Mouse (Mus musculus) hindbrain, embryonic 16.5 days (tissue): Measurements from ENCODE around the gene Mettl7b. TPM values are rescaled to one million over a fixed set of nuclear protein-coding genes. Genes with fewer than 3 reads are reported as not detected.

Experiments used
- polyA plus RNA-seq: library from polyadenylated mRNA; unstranded; fragments of >200 nt; fragmentation: Nextera tagmentation; extraction: Ambion mirVana; gene quantifications from 2 replicates; pipeline ENCODE4 v1.2.1, GENCODE M21; 2015

Gene Mettl7b
- polyA plus RNA-seq, 1 experiment from 2014 or later: not detected

Other genes starting within 250 kb of the Mettl7b start
- gene Dgka, start 216.1 kb downstream of the Mettl7b start, polyA plus RNA-seq: 7.4 and 8.8 TPM in 2 replicates
- gene Pym1, start 213.1 kb downstream of the Mettl7b start, polyA plus RNA-seq: 40.8 and 46.3 TPM in 2 replicates
- gene Mmp19, start 170.1 kb downstream of the Mettl7b start, polyA plus RNA-seq: 0.45 and 0.74 TPM in 2 replicates
- gene Dnajc14, start 156.9 kb downstream of the Mettl7b start, polyA plus RNA-seq: 49.6 and 53.2 TPM in 2 replicates
- 19.6 and 20.4 TPM in 2 replicates for gene Tmem198b, start 156.6 kb downstream of the Mettl7b start, polyA plus RNA-seq
- 137 and 142 TPM in 2 replicates for gene Sarnp, start 143.7 kb downstream of the Mettl7b start, polyA plus RNA-seq
- 23.6 and 27.6 TPM in 2 replicates for gene Ormdl2, start 139.3 kb downstream of the Mettl7b start, polyA plus RNA-seq
- gene Gdf11, start 69.3 kb downstream of the Mettl7b start, polyA plus RNA-seq: 5.8 and 6.5 TPM in 2 replicates
- 322 and 343 TPM in 2 replicates for gene Cd63, start 60.0 kb downstream of the Mettl7b start, polyA plus RNA-seq
- gene Rdh5, start 38.1 kb downstream of the Mettl7b start, polyA plus RNA-seq: 29.6 and 30.0 TPM in 2 replicates
- 247 and 278 TPM in 2 replicates for gene Bloc1s1, start 37.0 kb downstream of the Mettl7b start, polyA plus RNA-seq
- 12.7 and 12.8 TPM in 2 replicates for gene Itga7, start 27.2 kb downstream of the Mettl7b start, polyA plus RNA-seq
- gene Olfr9, start 28.4 kb upstream of the Mettl7b start, polyA plus RNA-seq: not detected in 2 replicates
- gene Olfr763, start 49.8 kb upstream of the Mettl7b start, polyA plus RNA-seq: not detected in 2 replicates
- not detected in 2 replicates for gene Olfr764-ps1, start 78.9 kb upstream of the Mettl7b start, polyA plus RNA-seq
- not detected in 2 replicates for gene Olfr765, start 89.0 kb upstream of the Mettl7b start, polyA plus RNA-seq
- not detected in 2 replicates for gene Olfr766-ps1, start 108.0 kb upstream of the Mettl7b start, polyA plus RNA-seq
- gene Olfr767, start 121.9 kb upstream of the Mettl7b start, polyA plus RNA-seq: not detected in 2 replicates
- gene Olfr768, start 138.4 kb upstream of the Mettl7b start, polyA plus RNA-seq: not detected in 2 replicates
- not detected in 2 replicates for gene Olfr769, start 156.9 kb upstream of the Mettl7b start, polyA plus RNA-seq
- gene Olfr770, start 178.0 kb upstream of the Mettl7b start, polyA plus RNA-seq: not detected in 2 replicates
- not detected in 2 replicates for gene Olfr771, start 203.8 kb upstream of the Mettl7b start, polyA plus RNA-seq
- gene Olfr772, start 216.9 kb upstream of the Mettl7b start, polyA plus RNA-seq: not detected in 2 replicates
- gene Olfr773, start 226.4 kb upstream of the Mettl7b start, polyA plus RNA-seq: not detected in 2 replicates